Mouse (Mus musculus) kidney, adult 9 months (tissue): ENCODE measurements at regions not wholly inside any gene's neighbourhood (a gene's known extent, or its start where the extent isn't known, plus 50 kb on each side); places are given as distances from the start of the nearest gene placed in this dataset.
A peak's percentile ranks its signal among the peaks of the same experiment; 100 is the strongest.
"Not testable (repeated sequence)": the region's sequence is repeated elsewhere in the genome, so short reads cannot be mapped to it uniquely, and the experiment has no call there.

Experiments
- DNase-seq: peaks from one replicate; pipeline ENCODE4 v3.0.0; 2022

GRCm38 (mm10) chr10:45859137-45859536 lies 281.5 kb downstream of the Hace1 start:
- no peak for DNase-seq

- DNase-seq: no peak
Measured at GRCm38 (mm10) chr10:45859909-45860308, 282.3 kb downstream of the Hace1 start.

GRCm38 (mm10) chr10:45860696-45861095 lies 283.1 kb downstream of the Hace1 start:
- no peak for DNase-seq

GRCm38 (mm10) chr10:45865793-45866192 lies 288.2 kb downstream of the Hace1 start:
- DNase-seq: no peak

- DNase-seq: no peak
Measured at GRCm38 (mm10) chr10:45866860-45867259, 289.2 kb downstream of the Hace1 start.

- DNase-seq: no peak
Measured at GRCm38 (mm10) chr10:45871028-45871427, 293.4 kb downstream of the Hace1 start.

GRCm38 (mm10) chr10:45872007-45872890 lies 294.6 kb downstream of the Hace1 start:
- DNase-seq: no peak

GRCm38 (mm10) chr10:45873805-45874780 lies 296.5 kb downstream of the Hace1 start:
- no peak for DNase-seq

- not testable (repeated sequence) for DNase-seq
Measured at GRCm38 (mm10) chr10:45875287-45875686, 297.7 kb downstream of the Hace1 start.

GRCm38 (mm10) chr10:45883745-45884144 lies 306.1 kb downstream of the Hace1 start:
- DNase-seq: no peak

GRCm38 (mm10) chr10:45886636-45887035 lies 309.0 kb downstream of the Hace1 start:
- DNase-seq: no peak

- DNase-seq: no peak
Measured at GRCm38 (mm10) chr10:45888835-45889234, 311.2 kb downstream of the Hace1 start.

- DNase-seq: no peak
Measured at GRCm38 (mm10) chr10:45889381-45889951, 311.8 kb downstream of the Hace1 start.

GRCm38 (mm10) chr10:45890088-45890626 lies 312.5 kb downstream of the Hace1 start:
- no peak for DNase-seq

GRCm38 (mm10) chr10:45892464-45892863 lies 314.8 kb downstream of the Hace1 start:
- no peak for DNase-seq

- no peak for DNase-seq
Measured at GRCm38 (mm10) chr10:45893894-45894831, 316.5 kb downstream of the Hace1 start.

GRCm38 (mm10) chr10:45916928-45917327 lies 339.3 kb downstream of the Hace1 start:
- DNase-seq: peak; percentile 30

- no peak for DNase-seq
Measured at GRCm38 (mm10) chr10:45925746-45926145, 348.1 kb downstream of the Hace1 start.

GRCm38 (mm10) chr10:45933631-45934310 lies 356.1 kb downstream of the Hace1 start:
- DNase-seq: no peak

- DNase-seq: no peak
Measured at GRCm38 (mm10) chr10:45957686-45958085, 380.1 kb downstream of the Hace1 start.

- no peak for DNase-seq
Measured at GRCm38 (mm10) chr10:45972240-45972639, 394.6 kb downstream of the Hace1 start.
